Mouse (Mus musculus) ES-E14 (cell line): ENCODE measurements around the gene Slc25a12.

Experiments
- CHD2 ChIP-seq: IDR thresholded peaks from 2 replicates; pipeline ENCODE4 v1.6.1; 2014; ENCODE audit warnings: mild to moderate bottlenecking, low read depth, low read length, inconsistent platforms
- HCFC1 ChIP-seq: IDR thresholded peaks from 2 replicates; pipeline ENCODE4 v1.6.1; 2012; ENCODE audit warnings: low read length, inconsistent platforms, borderline replicate concordance; ENCODE audit not compliant: insufficient read depth
- MAFK ChIP-seq: IDR thresholded peaks from 2 replicates; pipeline ENCODE4 v1.6.1; 2014; ENCODE audit warnings: mild to moderate bottlenecking, low read depth, low read length, inconsistent platforms; ENCODE audit not compliant: insufficient read depth
- ZC3H11A ChIP-seq: IDR thresholded peaks from 2 replicates; pipeline ENCODE4 v1.6.1; 2012; ENCODE audit warnings: low read depth, mild to moderate bottlenecking, inconsistent platforms, low read length, borderline replicate concordance
- ZNF384 ChIP-seq: IDR thresholded peaks from 2 replicates; pipeline ENCODE4 v1.6.1; 2012; ENCODE audit warnings: low read depth, low read length, inconsistent platforms

DNA sequence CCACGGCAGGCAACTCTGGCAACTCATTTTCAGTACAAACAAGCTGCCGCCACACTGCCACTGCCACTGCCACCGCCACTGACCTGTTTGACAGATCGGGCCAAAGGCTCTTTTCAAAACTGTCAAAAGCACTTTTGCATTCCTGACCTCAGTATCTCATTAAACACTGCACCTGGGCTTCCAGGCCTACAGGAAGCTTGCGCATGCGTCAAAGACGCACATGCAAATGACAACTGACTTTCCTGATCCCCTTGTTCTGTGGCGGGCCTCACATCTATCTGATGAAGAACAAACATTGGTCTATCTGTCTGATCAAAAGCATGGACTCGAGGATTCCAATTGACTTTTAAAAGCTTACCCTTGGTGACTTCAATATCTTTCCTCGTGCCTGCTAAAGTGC is 55.5 kb downstream of the Slc25a12 start:
- no peak for TF ChIP-seq ZNF384
- no peak for TF ChIP-seq CHD2
- TF ChIP-seq MAFK = no peak
- TF ChIP-seq ZC3H11A = no peak
- TF ChIP-seq HCFC1 = no peak
